20 mouse cellular contexts compared by ENCODE assay signal in genomic region chr11:95479458-95479857, GRCm38 (mm10). TPM values are rescaled to one million over a fixed set of nuclear protein-coding genes. Genes with fewer than 3 reads are reported as not detected.
DNase-seq lines count a peak whose midpoint lies in the region; ATAC-seq and TF ChIP-seq lines count a peak whose summit lies in the region.
"Had no signal": no experiment of that assay in that cellular context is flagged by ENCODE, and none has a peak within 500 bp of the region (broad histone marks: within the 10 kb centered on the region; RNA-seq: fewer than 3 reads in every experiment).

No protein-coding gene starts in this region.

- no peak overlapping the region for H3K9ac ChIP-seq in intestine, postnatal 0 days (ENCODE audit: low read depth, low read length)
- H3K9ac ChIP-seq in intestine, embryonic 16.5 days (ENCODE audit: low read depth, low read length), result no peak overlapping the region
- no peak overlapping the region for H3K9ac ChIP-seq in midbrain, embryonic 11.5 days (ENCODE audit: low read length)
- H3K9ac ChIP-seq in midbrain, embryonic 16.5 days (ENCODE audit: low read depth, low read length), result no peak overlapping the region
- H3K9ac ChIP-seq: hindbrain, embryonic 12.5 days; lung, embryonic 15.5 days; stomach, embryonic 15.5 days had no signal

- no peak overlapping the region for H3K27ac ChIP-seq in intestine, postnatal 0 days (ENCODE audit: low read depth, low read length)
- H3K27ac ChIP-seq in intestine, embryonic 16.5 days (ENCODE audit: low read length), result no peak overlapping the region
- H3K27ac ChIP-seq in midbrain, embryonic 11.5 days (ENCODE audit: low read depth, low read length), result no peak overlapping the region
- H3K27ac ChIP-seq in midbrain, embryonic 16.5 days (ENCODE audit: low read length), result no peak overlapping the region
- H3K27ac ChIP-seq: hindbrain, embryonic 12.5 days; lung, embryonic 15.5 days; stomach, embryonic 15.5 days had no signal

- peak; percentile 50 for TF ChIP-seq CTCF in intestine, postnatal 0 days (IDR thresholded peaks at IDR 0.05; ENCODE audit: low read depth)

- WGBS in intestine, postnatal 0 days, result 85% methylated on average over 4 of the region's 4 CpGs
- 83% methylated on average over 4 of the region's 4 CpGs for WGBS in intestine, embryonic 16.5 days
- 77% methylated on average over 4 of the region's 4 CpGs for WGBS in midbrain, embryonic 11.5 days
- 82% methylated on average over 4 of the region's 4 CpGs for WGBS in midbrain, embryonic 16.5 days

- H3K9me3 ChIP-seq in intestine, postnatal 0 days (ENCODE audit: control insufficient read depth), result no peaks in the 10 kb centered on the region
- no peaks in the 10 kb centered on the region for H3K9me3 ChIP-seq in intestine, embryonic 16.5 days (ENCODE audit: control insufficient read depth, low read length)
- H3K9me3 ChIP-seq in midbrain, embryonic 11.5 days (ENCODE audit: control insufficient read depth, low read length), result no peaks in the 10 kb centered on the region
- no peaks in the 10 kb centered on the region for H3K9me3 ChIP-seq in midbrain, embryonic 16.5 days (replicated peaks; ENCODE audit: control insufficient read depth, low read length, poor library complexity, severe bottlenecking)
- H3K9me3 ChIP-seq: hindbrain, embryonic 12.5 days; lung, embryonic 15.5 days; stomach, embryonic 15.5 days had no signal

- peaks cover 49% of the 10 kb centered on the region for H3K36me3 ChIP-seq in intestine, postnatal 0 days (ENCODE audit: control insufficient read depth, insufficient read depth)
- peaks cover 3% of the 10 kb centered on the region; the same call in 1 of the 2 replicates for H3K36me3 ChIP-seq in intestine, embryonic 16.5 days (ENCODE audit: control insufficient read depth, insufficient read depth, low read length)
- no peaks in the 10 kb centered on the region for H3K36me3 ChIP-seq in midbrain, embryonic 11.5 days (ENCODE audit: control insufficient read depth, insufficient read depth, low read length)
- H3K36me3 ChIP-seq in midbrain, embryonic 16.5 days (ENCODE audit: control insufficient read depth, insufficient read depth, low read length), result peaks cover 3% of the 10 kb centered on the region; the same call in 1 of the 2 replicates

- DNase-seq in midbrain, embryonic 11.5 days (ENCODE audit: low spot score, missing footprints), result peak; percentile 56
- DNase-seq in NIH3T3 (ENCODE audit: low read depth), result peak; percentile 17
- DNase-seq in B cell, adult 2 months, result no peak
- DNase-seq in urinary bladder, postnatal 4 days (ENCODE audit: low spot score in 2 of 2), result no peak
- DNase-seq: adrenal gland, adult 2 months; cerebellum, postnatal 14 days; gastrocnemius, postnatal 10 days; heart, postnatal 10 days; kidney, adult 11 months; kidney, postnatal 25 days; layer of hippocampus, adult 9-11 months; spleen, adult 18-20 months had no signal

- H3K4me3 ChIP-seq in intestine, postnatal 0 days (ENCODE audit: low read depth, low read length), result no peak overlapping the region
- H3K4me3 ChIP-seq in intestine, embryonic 16.5 days (ENCODE audit: low read length), result no peak overlapping the region
- no peak overlapping the region for H3K4me3 ChIP-seq in midbrain, embryonic 11.5 days (ENCODE audit: low read depth, low read length)
- H3K4me3 ChIP-seq in midbrain, embryonic 16.5 days (ENCODE audit: low read depth, low read length), result no peak overlapping the region
- H3K4me3 ChIP-seq: hindbrain, embryonic 12.5 days; lung, embryonic 15.5 days; stomach, embryonic 15.5 days had no signal

- no peak overlapping the region for H3K4me2 ChIP-seq in intestine, postnatal 0 days (replicated peaks; ENCODE audit: low read depth)
- H3K4me2 ChIP-seq in intestine, embryonic 16.5 days (ENCODE audit: low read depth, low read length), result no peak overlapping the region
- H3K4me2 ChIP-seq in midbrain, embryonic 11.5 days, result no peak overlapping the region
- no peak overlapping the region for H3K4me2 ChIP-seq in midbrain, embryonic 16.5 days (ENCODE audit: low read length)
- H3K4me2 ChIP-seq: hindbrain, embryonic 12.5 days; lung, embryonic 15.5 days; stomach, embryonic 15.5 days had no signal

- H3K27me3 ChIP-seq in intestine, postnatal 0 days (replicated peaks; ENCODE audit: control insufficient read depth, insufficient read depth, low read length), result no peaks in the 10 kb centered on the region
- H3K27me3 ChIP-seq in intestine, embryonic 16.5 days (replicated peaks; ENCODE audit: control insufficient read depth, insufficient read depth, low read length), result no peaks in the 10 kb centered on the region
- no peaks in the 10 kb centered on the region for H3K27me3 ChIP-seq in midbrain, embryonic 11.5 days (ENCODE audit: control insufficient read depth, insufficient read depth, low read length)
- no peaks in the 10 kb centered on the region for H3K27me3 ChIP-seq in midbrain, embryonic 16.5 days (ENCODE audit: control insufficient read depth, insufficient read depth, low read depth, low read length)
- H3K27me3 ChIP-seq: hindbrain, embryonic 12.5 days; lung, embryonic 15.5 days; stomach, embryonic 15.5 days had no signal

- no peak for ATAC-seq in intestine, postnatal 0 days
- no peak for ATAC-seq in intestine, embryonic 16.5 days
- ATAC-seq in midbrain, embryonic 11.5 days (ENCODE audit: low FRiP score), result no peak
- no peak for ATAC-seq in midbrain, embryonic 16.5 days
- ATAC-seq: forebrain, embryonic 14.5 days had no signal

- H3K4me1 ChIP-seq in intestine, postnatal 0 days (replicated peaks; ENCODE audit: control insufficient read depth, insufficient read depth, low read length), result no peaks in the 10 kb centered on the region
- H3K4me1 ChIP-seq in intestine, embryonic 16.5 days (ENCODE audit: control insufficient read depth, insufficient read depth, low read length), result no peaks in the 10 kb centered on the region
- no peaks in the 10 kb centered on the region for H3K4me1 ChIP-seq in midbrain, embryonic 11.5 days (ENCODE audit: control insufficient read depth, insufficient read depth, low read length)
- no peaks in the 10 kb centered on the region for H3K4me1 ChIP-seq in midbrain, embryonic 16.5 days (ENCODE audit: control insufficient read depth, insufficient read depth, low read length)
- H3K4me1 ChIP-seq: hindbrain, embryonic 12.5 days; lung, embryonic 15.5 days; stomach, embryonic 15.5 days had no signal

RNA-seq across cellular contexts. Expression of gene Nxph3, which starts 34.9 kb away (rescaled TPM):
- 0.22 and 0.43 TPM in 2 replicates for polyA plus RNA-seq in intestine, postnatal 0 days (2015; fragmentation: Nextera tagmentation; extraction: Ambion mirVana)
- 0.32 and 0.37 TPM in 2 replicates for polyA plus RNA-seq in intestine, embryonic 16.5 days (2015; fragmentation: Nextera tagmentation; extraction: Ambion mirVana)
- polyA plus RNA-seq in midbrain, embryonic 11.5 days (2014; fragmentation: Nextera tagmentation; extraction: Ambion mirVana), result 0.20 and 0.37 TPM in 2 replicates
- 3.3 and 4.6 TPM in 2 replicates for polyA plus RNA-seq in midbrain, embryonic 16.5 days (2015; fragmentation: Nextera tagmentation; extraction: Ambion mirVana)
- polyA plus RNA-seq: thymus, postnatal 0 days had no signal

Comparison
In these comparisons a context has a peak if more than half of its experiments do, and no peak if none do; other contexts are left out.
1. DNase-seq: peak in midbrain, embryonic 11.5 days (single experiment) and NIH3T3 (single experiment); none in B cell, adult 2 months (0 of 2) and urinary bladder, postnatal 4 days (0 of 2).